Mouse (Mus musculus) ovary, postnatal 10 days (tissue): ENCODE data around the gene Zfp382.
"Not testable (repeated sequence)": the region's sequence is repeated elsewhere in the genome, so short reads cannot be mapped to it uniquely, and the experiment has no call there.

ENCODE experiments used
- DNase-seq: peaks from one replicate; pipeline ENCODE4 v3.0.0; 2022; ENCODE audit warnings: low spot score

The Zfp382 gene

GRCm38 (mm10) chr7:30121308-30122187 is at the start of gene Zfp382:
Gene Zfp382, plus strand, starts transcription at chr7:30121942.
- DNase-seq = peak; percentile 83

GRCm38 (mm10) chr7:30072146-30073028 is 49.4 kb upstream of the Zfp382 start, which contains the start of gene Zfp82:
Gene Zfp82, minus strand, starts transcription at chr7:30072900.
- DNase-seq = peak; percentile 62

GRCm38 (mm10) chr7:30086524-30086923 is 35.2 kb upstream of the Zfp382 start:
- DNase-seq = no peak

- DNase-seq = no peak
These were observed 32.3 kb upstream of the Zfp382 start for GRCm38 (mm10) chr7:30089405-30089804.

- DNase-seq = peak; percentile 85
These were observed 31.4 kb upstream of the Zfp382 start, which contains the start of the genes Gm26920 and Zfp566 for GRCm38 (mm10) chr7:30090092-30090969. Gene Gm26920, minus strand, starts transcription at chr7:30090410. Gene Zfp566, minus strand, starts transcription at chr7:30090527.

GRCm38 (mm10) chr7:30090970-30091585 is 30.7 kb upstream of the Zfp382 start:
- DNase-seq = no peak

- DNase-seq = no peak
These were observed 29.1 kb upstream of the Zfp382 start for GRCm38 (mm10) chr7:30092666-30093065.

GRCm38 (mm10) chr7:30093918-30094415 is 27.8 kb upstream of the Zfp382 start:
- no peak for DNase-seq

- peak; percentile 92 for DNase-seq
These were observed 26.9 kb upstream of the Zfp382 start, which contains the start of gene Zfp260 for GRCm38 (mm10) chr7:30094646-30095429. Gene Zfp260, plus strand, starts transcription at chr7:30094777.

- DNase-seq = no peak
These were observed 26.1 kb upstream of the Zfp382 start for GRCm38 (mm10) chr7:30095551-30096125.

- DNase-seq = no peak
These were observed 22.4 kb upstream of the Zfp382 start for GRCm38 (mm10) chr7:30099297-30099696.

- DNase-seq = no peak
These were observed 5.7 kb upstream of the Zfp382 start for GRCm38 (mm10) chr7:30116076-30116475.

- DNase-seq = not testable (repeated sequence)
These were observed 3.8 kb upstream of the Zfp382 start for GRCm38 (mm10) chr7:30117935-30118334.

GRCm38 (mm10) chr7:30122188-30122530 is 417 bp downstream of the Zfp382 start:
- DNase-seq = no peak

- DNase-seq = no peak
These were observed 8.2 kb downstream of the Zfp382 start for GRCm38 (mm10) chr7:30129900-30130299.

GRCm38 (mm10) chr7:30132396-30132795 is 10.7 kb downstream of the Zfp382 start:
- DNase-seq = no peak

- DNase-seq = no peak
These were observed 15.1 kb downstream of the Zfp382 start for GRCm38 (mm10) chr7:30136826-30137225.

GRCm38 (mm10) chr7:30143170-30143554 is 21.4 kb downstream of the Zfp382 start:
- no peak for DNase-seq

- peak; percentile 41 for DNase-seq
These were observed 21.9 kb downstream of the Zfp382 start for GRCm38 (mm10) chr7:30143555-30144209.
